Mouse (Mus musculus): ENCODE measurements around the gene Mob1b.
"Not testable (repeated sequence)": the region's sequence is repeated elsewhere in the genome, so short reads cannot be mapped to it uniquely, and the experiment has no call there.

Gene Mob1b

GRCm38 (mm10) chr5:88702041-88702440, 18.6 kb upstream of the Mob1b start:
- no peak for DNase-seq (ENCODE audit: low spot score in 2 of 2)

- no peak for DNase-seq (ENCODE audit: low spot score in 2 of 2)
These were observed 17.1 kb upstream of the Mob1b start for GRCm38 (mm10) chr5:88703551-88703950.

- no peak for DNase-seq (ENCODE audit: low spot score in 2 of 2)
These were observed 9.5 kb upstream of the Mob1b start for GRCm38 (mm10) chr5:88711128-88711527.

GRCm38 (mm10) chr5:88711618-88712224, 8.9 kb upstream of the Mob1b start:
- DNase-seq (ENCODE audit: low spot score in 2 of 2): no peak

GRCm38 (mm10) chr5:88712328-88712727, 8.3 kb upstream of the Mob1b start:
- no peak for DNase-seq (ENCODE audit: low spot score in 2 of 2)

- no peak for DNase-seq (ENCODE audit: low spot score in 2 of 2)
These were observed 3.7 kb upstream of the Mob1b start for GRCm38 (mm10) chr5:88716983-88717382.

- no peak for DNase-seq (ENCODE audit: low spot score in 2 of 2)
These were observed 384 bp downstream of the Mob1b start for GRCm38 (mm10) chr5:88721003-88721475.

GRCm38 (mm10) chr5:88721565-88722212, 1.0 kb downstream of the Mob1b start:
- peak; percentile 27 to 30 for DNase-seq (ENCODE audit: low spot score in 2 of 2)

GRCm38 (mm10) chr5:88722213-88722600, 1.6 kb downstream of the Mob1b start:
- no peak for DNase-seq (ENCODE audit: low spot score in 2 of 2)

GRCm38 (mm10) chr5:88724030-88724429, 3.4 kb downstream of the Mob1b start:
- DNase-seq (ENCODE audit: low spot score in 2 of 2): no peak

- no peak for DNase-seq (ENCODE audit: low spot score in 2 of 2)
These were observed 7.0 kb downstream of the Mob1b start for GRCm38 (mm10) chr5:88727593-88728144.

- peak; percentile 23 to 54 for DNase-seq (ENCODE audit: low spot score in 2 of 2)
These were observed 14.1 kb downstream of the Mob1b start for GRCm38 (mm10) chr5:88734786-88735185.

- DNase-seq (ENCODE audit: low spot score in 2 of 2): not testable (repeated sequence)
These were observed 20.4 kb downstream of the Mob1b start for GRCm38 (mm10) chr5:88741065-88741464.

- DNase-seq (ENCODE audit: low spot score in 2 of 2): no peak
These were observed 27.1 kb downstream of the Mob1b start for GRCm38 (mm10) chr5:88747774-88748173.

- no peak for DNase-seq (ENCODE audit: low spot score in 2 of 2)
These were observed 32.5 kb downstream of the Mob1b start for GRCm38 (mm10) chr5:88753199-88753598.

- no peak for DNase-seq (ENCODE audit: low spot score in 2 of 2)
These were observed 42.0 kb downstream of the Mob1b start for GRCm38 (mm10) chr5:88762611-88763010.

- no peak for DNase-seq (ENCODE audit: low spot score in 2 of 2)
These were observed 43.9 kb downstream of the Mob1b start for GRCm38 (mm10) chr5:88764430-88764986.

GRCm38 (mm10) chr5:88764987-88765481, 44.4 kb downstream of the Mob1b start, which contains the start of gene Dck:
Dck (plus strand) TSS chr5:88764996.
- DNase-seq (ENCODE audit: low spot score in 2 of 2): peak; percentile 98 to 99

- DNase-seq (ENCODE audit: low spot score in 2 of 2): no peak
These were observed 44.9 kb downstream of the Mob1b start for GRCm38 (mm10) chr5:88765587-88765986.

GRCm38 (mm10) chr5:88766121-88766520, 45.5 kb downstream of the Mob1b start:
- DNase-seq (ENCODE audit: low spot score in 2 of 2): peak in 1 of 2 experiments; percentile 12

- DNase-seq (ENCODE audit: low spot score in 2 of 2): no peak
These were observed 46.2 kb downstream of the Mob1b start for GRCm38 (mm10) chr5:88766863-88767262.

- DNase-seq (ENCODE audit: low spot score in 2 of 2): no peak
These were observed 47.5 kb downstream of the Mob1b start for GRCm38 (mm10) chr5:88768201-88768600.
